Mouse (Mus musculus) gastrocnemius, postnatal 10 days (tissue): ENCODE data around the gene BC051142. TPM values are rescaled to one million over a fixed set of nuclear protein-coding genes. Genes with fewer than 3 reads are reported as not detected.
A peak's percentile ranks its signal among the peaks of the same experiment; 100 is the strongest.

ENCODE experiments used
- DNase-seq: peaks from one replicate; pipeline ENCODE4 v3.0.0; 2021; ENCODE audit warnings: mixed read lengths
- long read RNA-seq, 2 experiments: library from polyadenylated mRNA; stranded (forward); transcript quantifications; one replicate each; pipeline ENCODE4 v2.0.0; 2021
- total RNA-seq, 2 experiments: library from RNA; stranded (reverse); gene quantifications; 2 replicates each; pipeline ENCODE4 v1.2.3; 2021

BC051142 gene
- under 1 TPM; 0.36 to 0.42 TPM for total RNA-seq
- long read RNA-seq, experiment 1: 0 reads
- long read RNA-seq, experiment 2: 0 reads

DNA sequence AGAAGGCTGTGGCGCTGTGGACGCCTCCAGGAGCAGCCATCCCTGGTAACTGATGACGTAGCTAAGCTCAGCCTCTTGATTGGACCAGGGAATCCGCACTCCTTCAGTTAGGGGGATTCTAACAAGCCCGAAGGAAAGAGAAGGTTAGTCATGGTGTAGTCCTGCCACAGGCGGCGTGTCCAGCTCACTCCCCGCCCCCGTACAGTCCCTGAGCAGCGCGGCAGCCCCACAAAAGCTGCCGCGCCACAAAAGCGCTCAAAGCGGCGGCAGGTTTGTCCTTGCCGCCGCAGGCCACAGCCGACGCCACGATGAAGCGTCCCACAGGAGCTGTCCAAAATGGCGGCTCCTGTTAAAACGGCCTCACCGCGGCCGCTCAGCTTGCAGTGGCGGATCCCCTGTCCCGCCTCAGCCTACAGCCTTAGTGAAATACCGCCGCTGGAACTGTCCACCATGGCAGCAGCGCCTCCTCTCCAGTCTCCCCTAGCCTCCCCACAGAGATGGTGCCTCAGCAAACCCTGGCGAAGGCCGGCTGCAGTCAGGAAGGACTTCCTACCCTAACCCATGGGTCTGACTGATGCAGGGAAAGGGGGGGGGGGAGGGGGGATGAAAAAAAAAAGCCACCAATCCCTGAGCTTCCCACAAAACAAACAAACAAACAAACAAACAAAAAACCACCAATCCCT, at the start of gene BC051142:
TSS of gene BC051142 (plus strand) at position 110 of the 683 bp plus-strand sequence.
- peak; percentile 52 for DNase-seq

DNA sequence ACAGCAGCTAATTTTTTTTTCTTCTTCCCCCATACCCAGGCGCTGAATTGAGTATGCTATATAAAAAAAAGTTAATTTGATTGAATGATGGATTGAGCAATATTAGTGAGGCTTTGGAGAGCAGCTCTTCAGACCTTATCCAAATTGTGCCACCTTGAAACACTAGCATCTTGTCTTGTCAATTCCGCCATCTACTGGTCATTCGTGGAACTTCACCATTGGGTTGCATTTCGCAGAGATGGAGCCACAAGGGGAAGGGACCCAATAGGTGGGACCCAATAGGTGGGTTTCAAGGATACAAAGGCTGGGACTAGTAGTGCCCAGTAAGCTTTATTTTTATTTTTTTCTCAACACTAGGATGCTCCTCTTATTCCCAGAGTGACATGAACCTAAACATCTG, 49.2 kb upstream of the BC051142 start:
- peak; percentile 70 for DNase-seq

DNA sequence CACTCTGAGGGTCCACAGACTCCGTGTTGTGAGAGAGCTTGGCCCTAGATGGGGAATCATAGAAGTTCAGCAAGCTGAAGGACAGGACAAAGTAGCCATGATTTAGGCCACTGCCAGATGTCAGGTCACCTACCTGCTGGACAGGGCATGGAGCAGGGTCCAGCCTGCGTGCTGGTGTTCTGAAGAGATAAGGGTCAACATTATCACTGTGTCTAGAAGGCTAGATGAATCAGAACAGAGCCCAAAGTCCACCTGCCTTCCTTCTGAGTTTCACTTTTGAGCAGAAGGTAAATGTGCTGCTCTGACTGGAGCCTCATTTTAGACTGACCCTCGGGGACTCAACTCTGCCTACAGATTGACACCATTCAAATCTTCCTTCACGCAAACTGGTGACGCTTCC, 44.1 kb upstream of the BC051142 start, which contains the start of gene Btnl2:
TSS of gene Btnl2 (plus strand) at position 284 of the 400 bp plus-strand sequence.
- DNase-seq: no peak

DNA sequence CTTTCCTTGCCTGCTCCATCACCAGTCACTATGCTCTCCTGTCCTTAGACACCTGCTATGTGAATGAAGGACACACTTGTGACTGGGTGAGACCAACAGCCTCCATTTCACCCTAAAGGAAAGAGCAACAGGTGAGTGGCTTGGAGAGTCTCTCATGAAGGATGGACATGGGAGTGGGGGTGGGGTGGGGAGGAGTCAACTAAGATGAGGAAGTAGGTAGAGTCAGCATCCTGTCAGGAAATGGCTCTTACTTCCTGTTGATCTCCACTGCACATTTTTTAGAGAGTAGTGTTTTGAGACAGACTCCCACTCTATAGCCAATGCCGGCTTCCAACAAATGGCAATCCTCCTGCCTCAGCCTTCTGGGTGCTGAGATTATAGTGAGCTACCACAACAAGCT, 43.7 kb upstream of the BC051142 start:
- no peak for DNase-seq

DNA sequence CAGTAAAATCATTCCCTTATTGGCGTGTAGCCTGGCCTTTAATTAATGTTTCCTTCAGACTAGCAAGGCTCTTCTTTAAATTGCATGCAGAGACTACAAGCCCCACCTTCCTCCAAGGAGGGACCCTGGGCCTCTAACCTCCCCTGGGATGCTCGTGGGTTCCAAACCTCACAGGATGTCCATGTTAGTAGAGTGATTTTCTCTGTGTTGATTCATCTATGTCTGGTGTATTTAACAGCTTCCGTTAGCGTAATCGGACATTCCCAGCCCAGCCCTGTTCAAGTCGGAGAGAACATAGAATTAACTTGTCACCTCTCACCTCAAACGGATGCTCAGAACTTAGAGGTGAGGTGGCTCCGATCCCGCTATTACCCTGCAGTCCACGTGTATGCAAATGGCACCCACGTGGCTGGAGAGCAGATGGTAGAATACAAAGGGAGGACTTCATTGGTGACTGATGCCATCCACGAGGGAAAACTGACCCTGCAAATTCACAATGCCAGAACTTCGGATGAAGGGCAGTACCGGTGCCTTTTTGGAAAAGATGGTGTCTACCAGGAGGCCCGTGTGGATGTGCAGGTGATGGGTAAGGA, 35.6 kb upstream of the BC051142 start:
- no peak for DNase-seq

DNA sequence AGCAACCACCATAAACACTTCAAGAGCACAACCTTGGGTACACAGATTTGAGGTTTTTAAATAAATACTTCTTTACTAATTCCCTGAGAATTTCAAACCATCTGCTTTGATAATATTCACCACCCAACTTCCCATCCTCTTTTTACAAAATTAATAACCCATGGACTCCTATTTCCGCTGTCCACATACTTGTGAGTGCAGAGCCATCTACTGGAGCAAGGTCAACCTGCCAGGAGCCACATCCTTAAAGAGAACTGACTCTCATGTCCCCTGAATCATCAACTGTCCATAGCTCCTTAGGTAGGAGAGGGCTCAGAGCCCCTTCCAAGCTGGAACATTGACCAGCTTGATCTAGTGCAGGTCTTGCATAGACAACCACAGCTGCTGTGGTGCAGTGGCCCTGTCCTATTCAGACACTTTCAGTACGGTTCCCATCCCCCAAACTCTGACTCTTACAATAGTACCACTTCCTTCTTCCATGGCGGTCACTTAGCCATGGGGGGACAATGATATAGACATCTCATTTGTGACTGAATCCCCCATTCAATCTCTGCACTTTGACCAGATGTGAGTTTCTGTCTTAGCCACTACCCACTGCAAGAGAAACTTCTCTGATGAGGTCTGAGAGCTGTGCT, 34.8 kb upstream of the BC051142 start:
- no peak for DNase-seq

DNA sequence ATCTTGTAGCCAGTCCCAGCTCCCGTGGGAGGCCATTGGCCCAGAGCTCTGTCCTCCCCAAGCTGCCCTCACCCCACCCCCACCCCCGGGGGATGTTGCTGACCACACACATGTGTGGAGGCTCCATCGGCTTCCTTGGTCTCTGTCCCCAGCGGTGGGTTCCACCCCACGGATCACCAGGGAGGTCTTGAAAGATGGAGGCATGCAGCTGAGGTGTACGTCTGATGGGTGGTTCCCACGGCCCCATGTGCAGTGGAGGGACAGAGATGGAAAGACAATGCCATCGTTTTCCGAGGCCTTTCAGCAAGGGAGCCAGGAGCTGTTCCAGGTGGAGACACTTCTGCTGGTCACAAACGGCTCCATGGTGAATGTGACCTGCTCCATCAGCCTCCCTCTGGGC, 33.6 kb upstream of the BC051142 start:
- DNase-seq: no peak

DNA sequence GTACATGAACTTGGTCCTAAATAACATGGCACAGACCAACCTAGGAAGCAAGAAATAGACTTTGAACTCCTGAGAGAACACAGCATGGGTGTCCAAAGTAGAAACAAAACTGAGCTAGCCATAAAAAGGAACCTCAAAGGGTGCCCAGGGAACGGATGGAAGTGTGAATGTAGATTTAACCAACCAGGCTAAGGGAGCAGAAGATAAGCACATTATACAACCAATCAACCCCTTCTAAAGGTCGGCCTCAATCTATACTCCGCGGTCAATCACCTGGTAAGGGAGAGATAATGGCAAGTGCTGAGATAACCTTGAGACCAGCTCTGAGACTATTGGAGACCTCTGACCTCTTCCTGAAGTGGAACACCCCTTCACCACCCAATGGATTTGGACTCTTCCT, 28.1 kb upstream of the BC051142 start:
- DNase-seq: no peak

DNA sequence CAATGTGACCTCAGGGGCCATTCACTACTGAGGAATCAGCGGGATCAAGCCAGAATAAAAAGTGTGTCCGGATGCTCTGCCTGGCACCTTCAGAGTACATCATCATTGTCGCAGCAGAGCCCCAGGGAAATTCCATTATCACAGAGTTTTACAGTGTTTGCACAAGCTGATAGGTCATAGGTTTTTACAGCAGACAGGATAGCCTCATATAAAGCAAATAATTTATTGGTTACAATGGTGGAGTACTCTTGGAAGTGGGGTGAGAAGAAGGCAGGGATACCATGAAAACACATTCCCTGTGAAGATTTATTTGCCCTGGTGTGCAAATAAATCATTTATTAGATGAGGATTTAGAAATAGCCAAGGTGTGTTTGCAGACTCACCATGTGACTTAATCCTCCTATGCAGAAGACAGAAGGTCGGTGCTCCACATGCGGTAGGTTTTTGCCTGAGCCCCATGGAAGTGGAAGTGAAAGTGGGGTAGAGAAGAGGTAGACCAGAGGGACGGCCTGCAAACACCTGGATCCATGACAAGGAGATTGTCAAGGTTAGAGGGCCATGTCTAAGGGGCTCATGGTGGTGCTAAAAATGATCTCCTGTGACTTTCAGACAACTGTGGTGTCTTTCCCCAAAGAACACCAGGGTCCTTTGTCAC, 25.4 kb upstream of the BC051142 start:
- no peak for DNase-seq

DNA sequence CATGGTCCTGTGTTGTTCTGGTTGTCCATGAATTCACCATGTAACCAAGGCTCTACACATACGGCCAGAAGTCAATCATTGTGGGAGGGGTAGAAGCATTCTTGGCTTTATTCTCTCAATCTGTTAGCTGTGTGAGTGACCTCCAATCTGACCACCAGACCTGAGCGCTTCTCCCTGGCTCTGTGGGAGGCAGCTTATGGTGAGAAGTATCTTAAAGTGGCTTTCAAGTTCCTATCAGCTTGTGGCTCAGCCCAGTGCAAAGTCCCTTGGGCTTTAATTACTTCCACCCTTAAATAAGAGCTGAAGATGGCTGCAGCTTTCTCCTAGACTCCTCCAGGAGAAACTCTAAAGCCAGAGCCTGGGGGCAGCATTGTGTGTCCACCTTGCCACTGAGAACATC, 21.8 kb upstream of the BC051142 start, which contains the start of gene Btnl1:
TSS of gene Btnl1 (plus strand) at position 286 of the 400 bp plus-strand sequence.
- DNase-seq: no peak

DNA sequence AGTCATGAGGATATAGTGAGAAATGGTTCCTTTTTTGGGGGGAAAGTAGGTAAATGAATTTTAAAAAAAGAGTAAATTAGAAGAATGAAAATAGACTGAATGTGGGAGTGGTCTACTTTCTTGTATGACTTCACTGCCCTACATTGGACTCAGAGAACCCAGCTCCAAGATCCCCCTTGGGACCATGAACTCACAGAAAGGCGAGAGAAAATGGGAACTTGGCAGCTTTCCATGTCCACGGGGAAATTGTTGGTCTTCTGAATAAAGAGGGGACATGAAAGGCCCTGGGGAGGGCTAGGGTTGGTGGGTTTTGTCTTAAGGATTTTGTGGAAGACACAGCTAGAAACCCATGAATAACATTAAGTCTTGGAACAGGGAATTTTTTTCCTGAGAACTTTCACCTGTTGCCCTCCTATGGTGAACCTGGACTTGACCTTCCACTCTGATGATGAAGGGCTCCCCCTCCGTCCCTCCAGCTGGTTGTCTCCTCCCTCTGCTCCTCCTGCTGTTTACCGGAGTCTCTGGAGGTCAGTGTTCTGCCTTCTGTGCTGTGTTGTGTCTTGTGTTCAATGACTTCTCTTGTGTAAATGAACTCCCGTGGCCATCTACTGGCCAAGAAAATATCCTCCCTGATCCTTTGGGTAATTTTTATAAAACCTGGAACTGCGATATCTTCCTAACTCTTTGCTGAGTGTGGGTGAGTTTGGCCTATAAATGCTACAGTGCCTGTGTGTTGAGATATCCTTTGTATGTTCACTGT, 21.0 kb upstream of the BC051142 start:
- no peak for DNase-seq

DNA sequence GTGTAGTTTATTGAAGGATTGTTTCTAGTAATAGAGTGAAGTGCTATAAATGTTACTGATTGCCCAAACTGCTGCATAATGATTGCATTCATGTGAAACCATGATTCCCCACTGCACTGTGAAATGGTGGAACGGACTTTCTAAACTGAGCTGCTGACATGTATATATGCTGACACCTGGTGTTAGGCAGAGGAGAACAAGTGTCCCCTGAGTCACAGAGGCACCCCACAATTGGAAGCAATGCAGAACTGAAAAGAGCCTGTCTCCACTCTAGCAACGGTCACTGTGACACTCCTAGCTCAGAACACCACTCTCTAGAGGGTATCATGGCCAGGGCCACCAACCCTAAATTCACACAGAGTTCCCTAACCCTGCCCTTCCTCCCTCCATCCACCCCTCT, 19.9 kb upstream of the BC051142 start:
- DNase-seq: no peak

DNA sequence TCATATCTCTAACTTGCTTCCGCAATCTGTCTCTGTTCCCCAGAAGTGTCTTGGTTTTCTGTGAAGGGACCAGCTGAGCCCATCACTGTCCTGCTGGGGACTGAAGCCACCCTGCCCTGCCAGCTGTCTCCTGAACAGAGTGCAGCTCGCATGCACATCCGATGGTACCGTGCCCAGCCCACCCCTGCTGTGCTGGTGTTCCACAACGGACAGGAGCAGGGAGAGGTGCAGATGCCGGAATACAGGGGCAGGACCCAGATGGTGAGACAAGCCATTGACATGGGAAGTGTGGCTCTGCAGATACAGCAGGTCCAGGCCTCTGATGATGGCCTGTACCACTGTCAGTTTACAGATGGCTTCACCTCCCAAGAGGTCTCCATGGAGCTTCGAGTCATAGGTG, 19.2 kb upstream of the BC051142 start:
- no peak for DNase-seq

DNA sequence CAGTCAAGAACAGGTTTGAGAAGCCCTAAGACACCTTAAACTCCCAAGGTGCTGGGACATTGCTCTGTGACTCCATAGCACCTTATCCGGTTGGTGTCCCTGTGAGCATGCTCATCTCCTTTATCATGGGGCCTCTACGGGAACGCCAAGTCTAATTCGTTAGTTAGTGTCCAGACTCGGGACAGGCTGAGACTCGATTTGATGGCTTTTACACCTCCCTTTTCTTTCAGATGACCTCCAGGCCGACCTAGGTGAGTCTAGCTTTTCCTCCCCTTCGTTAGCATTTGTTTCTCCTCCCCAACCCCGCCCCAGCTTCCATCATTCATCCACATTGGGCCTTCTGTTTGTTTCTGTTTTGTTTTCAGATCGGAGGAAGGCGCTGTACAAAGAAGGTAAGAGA, 16.7 kb upstream of the BC051142 start:
- DNase-seq: no peak

DNA sequence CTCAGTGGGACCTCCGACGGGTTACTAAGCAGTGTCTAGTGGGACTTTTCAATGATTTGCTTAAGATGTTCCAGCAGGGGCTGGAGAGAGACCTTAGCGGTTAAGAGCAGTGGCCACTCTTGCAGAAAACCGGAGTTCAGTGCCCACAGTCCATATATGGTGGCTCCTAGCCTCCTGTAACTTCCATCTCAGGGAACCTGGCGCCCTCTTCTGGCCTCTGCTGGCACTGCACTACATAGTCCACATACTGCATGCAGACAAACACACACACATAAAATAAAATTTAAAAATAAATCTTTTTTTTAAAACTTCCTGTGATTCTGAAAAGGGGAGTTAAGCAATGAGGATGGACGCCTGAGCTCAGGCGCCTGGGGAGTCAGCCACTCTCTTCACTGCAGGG, 15.4 kb upstream of the BC051142 start:
- no peak for DNase-seq

DNA sequence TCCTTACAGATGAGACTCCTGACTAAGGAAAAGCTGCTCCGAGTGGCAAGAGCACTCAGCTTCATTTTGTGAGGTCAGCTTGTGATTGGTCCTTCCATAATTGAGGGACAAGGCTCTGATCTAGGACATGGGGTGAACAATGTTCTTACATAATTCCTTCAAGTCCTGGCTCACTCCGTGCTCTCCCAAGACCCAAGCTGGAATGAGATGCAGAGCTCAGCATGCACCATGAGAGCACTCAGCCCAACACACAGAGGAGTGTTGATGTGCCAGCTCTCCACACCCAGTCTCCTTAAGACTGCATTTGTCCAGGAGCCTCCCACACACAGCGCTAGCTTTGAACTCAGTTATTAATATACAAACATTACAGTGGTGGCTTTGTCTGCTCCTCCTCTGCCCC, 13.9 kb upstream of the BC051142 start:
- no peak for DNase-seq

DNA sequence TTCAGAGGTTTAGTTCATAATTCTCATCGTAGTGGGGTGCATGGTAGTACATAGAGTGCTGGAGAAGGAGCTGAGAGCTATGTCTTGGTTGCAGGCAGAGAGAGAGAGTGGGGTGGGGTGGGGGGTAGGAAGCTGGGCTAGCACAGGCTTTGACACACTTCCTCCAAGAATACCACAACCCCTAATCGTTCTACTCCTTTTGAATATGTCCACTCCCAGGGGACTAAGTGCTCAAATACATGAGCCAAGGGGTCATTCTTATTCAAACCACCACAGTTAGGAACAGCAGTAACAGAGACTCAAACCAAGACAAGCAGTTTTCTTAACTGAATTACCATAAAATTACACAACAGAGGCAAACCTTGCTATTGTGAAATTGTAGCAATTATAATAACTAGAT, 12.0 kb upstream of the BC051142 start:
- DNase-seq: no peak

DNA sequence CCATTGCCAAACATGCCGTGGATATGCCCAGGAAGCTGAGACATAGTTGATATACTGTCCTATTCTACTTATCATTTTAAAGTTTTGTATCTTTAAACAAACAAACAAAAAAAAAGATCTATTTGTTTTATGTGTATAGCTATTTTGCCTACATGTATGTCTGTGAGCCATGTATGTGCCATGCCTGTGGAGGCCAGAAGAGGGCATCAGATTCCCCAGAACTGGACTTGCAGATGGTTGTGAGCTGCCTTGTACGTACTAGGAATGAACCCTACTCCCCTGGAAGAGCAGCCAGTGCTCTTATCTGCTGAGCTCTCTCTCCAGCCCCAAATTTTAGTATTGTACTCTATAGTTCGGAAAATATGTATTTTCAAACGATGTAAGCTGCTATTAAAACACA, 10.1 kb upstream of the BC051142 start:
- no peak for DNase-seq

DNA sequence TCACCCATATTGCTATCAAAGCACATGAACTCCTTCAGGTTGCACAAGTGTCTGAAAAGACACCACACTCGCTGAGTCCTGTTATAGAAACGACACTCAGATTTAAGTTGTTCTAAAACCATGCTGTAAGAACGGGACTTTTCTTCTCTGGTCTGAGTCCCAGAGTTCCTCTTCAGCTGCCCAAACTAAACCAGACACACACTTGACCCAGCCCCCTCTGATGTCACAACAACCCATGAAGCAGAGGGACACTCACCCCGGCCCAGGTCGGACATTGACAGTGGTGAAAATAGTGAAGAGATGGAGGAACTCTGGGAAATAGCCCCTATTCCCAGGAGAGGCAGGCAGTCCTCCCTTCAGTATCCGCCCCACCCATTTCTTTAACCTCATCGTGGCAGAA, 7.1 kb upstream of the BC051142 start:
- no peak for DNase-seq

DNA sequence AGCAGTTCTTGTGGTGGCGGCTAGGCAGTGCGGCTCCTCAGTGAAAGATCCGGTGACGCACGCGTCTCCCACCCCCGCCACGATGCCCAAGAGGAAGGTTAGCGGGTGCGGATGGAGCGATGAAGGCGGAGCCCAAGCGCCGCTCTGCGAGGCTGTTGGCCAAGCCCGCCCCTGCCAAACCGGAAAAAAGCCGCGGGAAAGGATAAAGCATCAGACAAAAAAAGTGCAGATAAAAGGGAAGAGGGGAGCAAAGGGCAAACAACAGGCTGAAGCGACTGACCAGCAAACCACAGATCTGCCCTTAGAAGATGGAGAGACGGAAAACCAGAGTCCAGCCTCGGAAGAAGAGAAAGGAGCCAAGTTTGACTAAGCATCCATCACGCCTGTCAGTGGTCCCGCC, 6.3 kb upstream of the BC051142 start:
- DNase-seq: peak; percentile 21

DNA sequence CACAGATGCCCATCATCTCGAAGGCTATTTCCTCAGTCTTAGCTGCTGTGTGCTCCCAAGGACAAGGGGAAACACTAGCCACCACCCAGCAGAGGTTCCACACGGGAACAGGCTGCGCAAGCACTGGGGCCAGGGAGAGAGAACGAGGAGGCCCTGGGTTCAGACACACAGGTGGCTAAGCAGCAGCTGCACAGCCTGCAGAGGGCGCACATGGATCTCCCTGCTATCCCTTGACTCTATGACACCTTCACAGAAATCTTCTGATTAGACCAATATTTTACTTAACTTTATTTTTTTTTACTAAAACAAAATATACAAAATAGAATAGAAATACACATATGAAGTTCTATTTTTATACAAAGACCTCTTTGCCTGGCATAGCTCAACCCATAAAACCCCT, 1.3 kb upstream of the BC051142 start:
- DNase-seq: no peak

DNA sequence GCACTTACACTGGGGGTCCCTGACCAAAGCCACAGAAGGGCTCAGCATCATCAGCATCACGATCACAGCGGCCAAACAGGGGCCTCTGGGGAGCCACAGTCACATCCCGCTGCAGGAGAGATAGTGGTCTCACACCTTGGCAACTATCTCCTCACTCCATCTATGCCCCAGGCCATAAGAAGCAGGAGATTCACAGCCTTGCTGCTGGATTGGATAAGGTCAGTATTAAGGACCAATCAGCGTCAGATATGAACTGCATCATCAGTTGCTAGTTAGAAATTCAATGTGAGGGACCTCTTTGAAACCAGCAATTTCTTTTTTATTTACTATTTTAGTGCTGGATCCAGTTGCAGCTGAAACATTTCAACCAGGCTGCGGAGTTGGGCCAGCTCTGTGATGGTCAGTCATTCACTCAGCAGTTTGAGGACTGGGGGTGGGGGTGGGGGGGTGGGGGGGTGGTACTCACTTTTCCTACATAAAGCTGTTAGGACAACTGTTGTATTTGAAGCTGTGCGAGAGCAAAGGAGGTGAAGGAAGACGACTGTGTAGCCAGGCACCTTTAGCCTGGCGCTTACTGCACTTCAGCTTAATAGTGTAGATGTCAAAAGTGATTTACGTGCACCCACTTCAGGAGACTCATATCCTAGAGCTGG, 436 bp upstream of the BC051142 start:
- DNase-seq: no peak
